Mouse (Mus musculus): ENCODE measurements at regions not wholly inside any gene's neighbourhood (a gene's known extent, or its start where the extent isn't known, plus 50 kb on each side); places are given as distances from the start of the nearest gene placed in this dataset.

DNA sequence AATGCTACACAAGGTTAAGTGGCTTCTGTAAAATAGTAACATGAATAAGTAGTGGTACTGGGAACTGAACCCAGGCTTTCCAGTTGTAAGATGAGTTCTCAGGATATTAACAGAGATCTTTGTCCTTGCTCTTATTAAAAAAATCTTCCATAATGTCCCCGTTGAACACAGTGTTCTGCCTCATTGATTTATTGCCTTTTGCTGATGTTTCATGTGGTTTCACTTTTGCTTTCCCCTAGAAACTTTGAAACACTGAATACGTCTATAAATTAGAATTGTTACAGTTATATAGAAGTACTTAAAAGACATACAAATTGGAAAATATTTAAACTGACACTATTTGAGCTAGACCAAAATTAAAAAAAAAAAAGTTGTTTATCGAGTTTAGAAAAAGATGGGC, 166.8 kb upstream of the Epha7 start:
- Histone ChIP-seq H3K4me3 (no peak overlapping the region), H3K27ac (no peak overlapping the region)
- DNase-seq (ENCODE audit: low spot score in 2 of 2): no peak
- no peak for TF ChIP-seq CTCF (conservative IDR thresholded peaks at IDR 0.05)

DNA sequence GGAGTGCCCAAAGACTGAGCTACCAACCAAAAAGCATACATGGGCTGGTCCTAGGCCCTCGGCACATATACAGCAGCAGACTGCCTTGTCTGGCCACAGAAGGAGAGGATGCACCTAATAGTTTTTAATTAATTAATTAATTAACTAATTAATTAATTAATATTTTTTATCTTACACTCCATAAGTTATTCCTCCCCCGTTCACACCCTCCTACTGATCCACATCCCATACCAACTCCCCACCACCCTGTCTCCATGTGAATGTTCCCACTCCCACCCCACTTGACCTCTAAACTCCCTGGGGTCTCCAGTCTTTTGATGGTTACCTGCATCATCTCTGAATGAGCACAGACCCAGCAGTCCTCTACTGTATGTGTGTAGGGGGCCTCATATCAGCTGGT, 153.5 kb upstream of the Epha7 start:
- TF ChIP-seq CTCF (conservative IDR thresholded peaks at IDR 0.05): no peak
- Histone ChIP-seq H3K27ac (no peak overlapping the region), H3K4me3 (no peak overlapping the region)
- DNase-seq (ENCODE audit: low spot score in 2 of 2): no peak

DNA sequence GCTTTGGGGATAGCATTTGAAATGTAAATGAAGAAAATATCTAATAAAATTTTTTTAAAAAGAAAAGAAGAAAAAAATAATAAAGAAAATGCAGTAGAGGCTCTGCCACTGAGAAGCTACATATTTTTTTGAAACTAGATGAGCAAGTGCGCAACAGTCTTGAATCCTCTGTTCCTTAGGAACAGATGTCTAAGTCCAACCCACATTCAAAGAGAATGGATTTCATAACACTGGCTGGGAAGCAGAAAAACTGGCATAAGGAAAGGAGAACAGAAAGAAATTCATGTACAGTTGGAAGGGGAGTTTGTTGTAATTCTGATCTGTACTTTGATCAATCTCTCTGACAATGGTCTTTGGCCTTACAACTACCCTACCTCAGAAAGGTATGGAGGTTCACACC, 114.8 kb upstream of the Epha7 start:
- TF ChIP-seq CTCF (conservative IDR thresholded peaks at IDR 0.05): no peak
- DNase-seq (ENCODE audit: low spot score in 2 of 2): peak in 1 of 2 experiments; percentile 51
- H3K27ac ChIP-seq: peak overlapping the region; percentile 80
- no peak overlapping the region for H3K4me3 ChIP-seq

GRCm38 (mm10) chr4:28700481-28700880, 112.5 kb upstream of the Epha7 start:
- TF ChIP-seq CTCF (conservative IDR thresholded peaks at IDR 0.05): no peak
- no peak overlapping the region for H3K4me3 ChIP-seq
- DNase-seq (ENCODE audit: low spot score in 2 of 2): peak; percentile 19 to 41
- no peak overlapping the region; the same call in 1 of the 2 replicates for H3K27ac ChIP-seq

DNA sequence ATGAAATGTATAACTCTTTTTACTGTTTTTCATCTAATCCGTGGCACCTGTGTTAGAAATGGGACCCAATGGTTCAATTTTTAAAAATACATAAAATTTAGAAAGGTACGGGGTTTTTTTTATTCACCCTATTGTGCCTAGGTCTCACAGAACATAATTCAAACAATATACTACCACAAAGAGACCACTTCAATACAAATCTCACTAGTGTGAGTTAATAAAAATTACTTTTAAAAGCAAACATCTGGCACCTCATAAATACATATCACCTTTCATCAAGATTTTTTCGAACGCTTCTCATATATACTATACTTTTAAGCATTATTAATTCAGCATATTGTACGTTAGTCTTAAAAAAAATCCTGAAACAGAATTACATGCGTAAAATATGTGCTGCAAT, 109.6 kb upstream of the Epha7 start:
- DNase-seq (ENCODE audit: low spot score in 2 of 2): no peak
- TF ChIP-seq CTCF (conservative IDR thresholded peaks at IDR 0.05): no peak
- no peak overlapping the region for H3K4me3 ChIP-seq
- H3K27ac ChIP-seq: no peak overlapping the region

All from layer of hippocampus, adult 2 months (tissue).